Mouse (Mus musculus) heart, embryonic 14.5 days (tissue): ENCODE data around the gene Slc25a24. TPM values are rescaled to one million over a fixed set of nuclear protein-coding genes. Genes with fewer than 3 reads are reported as not detected.

Source experiments
- ATAC-seq: fragments of 200-750 bp; cut with Nextera tagmentation; 2 replicates; pipeline ENCODE4 v1.8.0; 2017; ENCODE audit warnings: low read depth, moderate TSS enrichment; ENCODE audit not compliant: insufficient number of reproducible peaks, insufficient read depth, low FRiP score
- H3K27ac ChIP-seq, 2 experiments: fragments of 200-500 bp in 1 of 2; fragments of 300-500 bp in 1 of 2; sonication (generic) in 1 of 2; replicated peaks in 1 of 2; 2 replicates each; pipeline ENCODE4 v1.5.1; 2012 to 2014; ENCODE audit warnings: low read depth in 2 of 2, low read length in 2 of 2, control low read depth in 1 of 2, mild to moderate bottlenecking in 1 of 2, mixed read lengths in 1 of 2; ENCODE audit not compliant: control insufficient read depth in 1 of 2, insufficient read depth in 1 of 2
- H3K27me3 ChIP-seq: fragments of 300-500 bp; sonication (generic); 2 replicates; pipeline ENCODE4 v1.6.1; 2014; ENCODE audit warnings: mild to moderate bottlenecking, low read length, control low read depth; ENCODE audit not compliant: control insufficient read depth, insufficient read depth
- H3K36me3 ChIP-seq: fragments of 300-500 bp; sonication (generic); 2 replicates; pipeline ENCODE4 v1.6.1; 2014; ENCODE audit warnings: mild to moderate bottlenecking, control low read depth, low read length, mixed read lengths; ENCODE audit not compliant: control insufficient read depth, insufficient read depth
- H3K4me1 ChIP-seq, 2 experiments: fragments of 200-500 bp in 1 of 2; fragments of 300-500 bp in 1 of 2; sonication (generic) in 1 of 2; 2 replicates each; pipeline ENCODE4 v1.6.1; 2012 to 2014; ENCODE audit warnings: low read length in 2 of 2, control low read depth in 1 of 2, mixed read lengths in 1 of 2; ENCODE audit not compliant: control insufficient read depth in 2 of 2, insufficient read depth in 2 of 2
- H3K4me2 ChIP-seq: fragments of 300-500 bp; sonication (generic); 2 replicates; pipeline ENCODE4 v1.6.1; 2014; ENCODE audit warnings: mild to moderate bottlenecking, low read length
- H3K4me3 ChIP-seq, 2 experiments: fragments of 200-500 bp in 1 of 2; fragments of 300-500 bp in 1 of 2; sonication (generic) in 1 of 2; 2 replicates each; pipeline ENCODE4 v1.5.1; 2012 to 2014; ENCODE audit warnings: low read length in 2 of 2, mild to moderate bottlenecking in 2 of 2, control low read depth in 1 of 2, low read depth in 1 of 2, moderate library complexity in 1 of 2; ENCODE audit not compliant: control insufficient read depth in 1 of 2, insufficient read depth in 1 of 2
- H3K9ac ChIP-seq: fragments of 300-500 bp; sonication (generic); 2 replicates; pipeline ENCODE4 v1.6.1; 2014; ENCODE audit warnings: mild to moderate bottlenecking, low read length
- H3K9me3 ChIP-seq: fragments of 300-500 bp; sonication (generic); 2 replicates; pipeline ENCODE4 v1.6.1; 2016; ENCODE audit warnings: low read length, control low read depth; ENCODE audit not compliant: control insufficient read depth
- WGBS: fragments of 180-500 bp; shearing (Covaris S2); extraction: QIAGEN DNeasy Blood & Tissue Kit; methylation state at CpG from one replicate; pipeline ENCODE4 v1.1.7; 2014; 5-methylcytosine and 5-hydroxymethylcytosine counted together
- polyA plus RNA-seq: library from polyadenylated mRNA; unstranded; fragments of >200 nt; fragmentation: Nextera tagmentation; extraction: Ambion mirVana; gene quantifications from 2 replicates; pipeline ENCODE4 v1.2.1, GENCODE M21; 2014

Gene Slc25a24
- polyA plus RNA-seq: 24.0 and 26.1 TPM in 2 replicates

DNA sequence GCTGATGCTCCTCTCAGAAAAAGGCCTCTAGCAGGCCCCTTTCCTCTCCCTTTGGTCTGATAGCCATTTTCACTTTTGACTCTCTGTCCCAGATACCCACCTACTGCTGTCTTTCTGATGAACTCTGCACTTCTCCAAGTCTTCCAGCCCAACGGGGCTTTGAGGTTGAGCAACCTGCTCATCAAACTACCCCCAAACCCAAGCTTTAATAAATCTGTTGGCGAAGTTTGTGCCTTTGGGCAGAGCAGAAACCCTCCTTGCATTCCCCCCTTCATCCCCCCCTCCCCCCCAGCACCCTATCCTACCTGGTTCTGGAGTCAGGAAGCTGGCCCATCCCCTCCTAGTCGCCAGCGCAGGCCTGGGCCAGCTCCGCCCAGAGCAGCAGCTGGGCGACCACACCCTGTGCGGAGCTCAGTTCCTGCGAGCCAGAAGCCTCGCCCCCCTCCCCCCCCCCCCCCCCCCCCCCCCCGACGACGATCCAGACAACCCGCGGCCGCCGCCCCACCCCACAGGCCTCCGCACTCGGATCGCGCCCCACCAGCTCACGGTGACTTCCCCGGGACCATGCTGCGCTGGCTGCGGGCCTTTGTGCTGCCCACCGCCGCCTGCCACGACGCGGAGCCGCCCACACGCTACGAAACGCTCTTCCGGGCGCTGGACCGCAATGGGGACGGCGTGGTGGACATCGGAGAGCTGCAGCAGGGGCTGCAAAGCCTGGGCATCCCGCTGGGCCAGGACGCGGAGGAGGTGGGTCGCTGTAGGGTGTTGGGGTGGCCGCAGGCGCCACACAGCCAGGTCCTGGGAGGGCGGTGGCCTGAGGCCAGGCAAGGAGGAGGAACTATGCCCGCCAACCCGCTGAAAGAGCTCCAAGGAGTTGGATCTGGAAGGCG lies at the start of gene Slc25a24:
TSS of gene Slc25a24 (plus strand) at position 509 of the 890 bp plus-strand sequence.
- no peaks in the 10 kb centered on the region for H3K27me3 ChIP-seq
- H3K9me3 ChIP-seq: no peaks in the 10 kb centered on the region
- H3K27ac ChIP-seq: peak within 1 kb of the TSS; percentile 72 to 88
- ATAC-seq: peak; percentile 81
- H3K4me3 ChIP-seq: peak within 1 kb of the TSS; percentile 62 to 95
- 2% methylated on average over 37 of the region's 49 CpGs for WGBS
- H3K4me2 ChIP-seq: peak within 1 kb of the TSS; percentile 60
- peaks cover 4% of the 10 kb centered on the region for H3K36me3 ChIP-seq
- peak within 1 kb of the TSS; percentile 88 for H3K9ac ChIP-seq
- peaks cover 9 to 28% of the 10 kb centered on the region in 2 experiments for H3K4me1 ChIP-seq

DNA sequence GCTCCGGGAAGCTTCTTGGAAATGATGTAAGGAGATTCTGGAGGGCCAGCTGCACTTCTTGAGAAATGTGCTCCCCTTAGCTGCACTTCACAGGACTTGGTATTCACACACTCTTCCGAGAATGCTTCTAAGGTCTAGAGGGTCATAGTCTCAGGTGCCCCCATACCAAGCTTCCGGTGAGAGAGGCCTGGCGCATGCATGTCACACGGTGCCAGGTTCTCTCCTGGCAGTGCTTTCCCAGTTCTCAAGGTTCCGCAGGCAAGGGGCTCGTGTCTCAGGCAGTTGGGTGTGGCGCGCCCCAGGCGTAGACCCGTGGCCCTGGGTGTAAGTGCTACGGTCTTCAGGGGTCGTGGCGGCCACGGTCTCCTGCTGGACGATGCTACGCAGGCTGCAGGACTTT lies 42.8 kb upstream of the Slc25a24 start, which contains the start of gene Slc25a54:
TSS of gene Slc25a54 (plus strand) at position 301 of the 400 bp plus-strand sequence.
- Histone ChIP-seq H3K9ac (no peak within 1 kb of the TSS), H3K4me3 (no peak within 1 kb of the TSS), H3K27ac (no peak within 1 kb of the TSS), H3K36me3 (no peaks in the 10 kb centered on the region), H3K4me1 (no peaks in the 10 kb centered on the region), H3K4me2 (no peak within 1 kb of the TSS), H3K9me3 (no peaks in the 10 kb centered on the region), H3K27me3 (no peaks in the 10 kb centered on the region)
- ATAC-seq: no peak
- WGBS: 89% methylated on average over 17 of the region's 17 CpGs

DNA sequence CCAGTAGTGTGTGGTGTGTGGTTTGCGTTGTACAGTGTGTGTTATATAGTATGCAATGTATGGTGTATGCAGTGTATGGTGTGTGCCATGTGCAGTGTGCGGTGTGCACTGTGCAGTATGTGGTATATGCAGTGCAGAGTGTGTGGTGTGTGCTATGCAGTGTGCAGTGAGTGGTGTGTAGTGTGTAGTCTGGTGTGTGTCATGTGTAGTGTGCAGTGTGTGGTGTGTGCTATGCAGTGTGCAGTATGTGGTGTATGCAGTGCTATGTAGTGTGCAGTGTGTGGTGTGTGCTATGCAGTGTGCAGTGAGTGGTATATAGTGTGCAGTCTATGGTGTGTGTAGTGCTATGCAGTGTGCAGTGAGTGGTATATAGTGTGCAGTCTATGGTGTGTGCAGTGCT lies 38.5 kb upstream of the Slc25a24 start:
- no peak overlapping the region for H3K27ac ChIP-seq
- no peak overlapping the region for H3K4me3 ChIP-seq
- WGBS: 83% methylated on average over 2 of the region's 2 CpGs
- H3K9ac ChIP-seq: no peak overlapping the region
- no peaks in the 10 kb centered on the region for H3K36me3 ChIP-seq
- H3K4me2 ChIP-seq: no peak overlapping the region
- no peaks in the 10 kb centered on the region for H3K9me3 ChIP-seq
- no peaks in the 10 kb centered on the region for H3K4me1 ChIP-seq
- H3K27me3 ChIP-seq: no peaks in the 10 kb centered on the region
- 0 out of 2 replicates have a peak, but pooled peaks have one; percentile 13 for ATAC-seq

DNA sequence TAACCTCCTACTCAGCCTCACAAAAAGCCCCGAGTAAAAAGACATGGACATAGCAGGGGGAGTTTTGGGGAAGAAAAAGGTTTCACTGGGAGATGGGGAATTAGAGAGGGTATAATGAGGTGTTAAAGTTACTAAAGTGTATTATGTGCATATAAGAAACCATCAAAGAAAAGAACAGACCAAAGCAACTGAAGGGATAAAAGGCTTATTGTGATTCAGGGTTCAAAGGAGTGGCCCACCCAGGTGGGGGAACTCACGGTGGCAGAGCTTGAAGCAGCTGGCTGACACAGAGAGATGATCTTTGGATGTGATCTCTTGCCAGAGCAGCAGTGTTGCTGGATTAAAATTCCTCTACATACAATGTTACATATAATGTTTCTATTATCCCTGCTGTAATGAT lies 34.5 kb upstream of the Slc25a24 start:
- Histone ChIP-seq H3K27me3 (no peaks in the 10 kb centered on the region), H3K36me3 (no peaks in the 10 kb centered on the region), H3K27ac (no peak overlapping the region), H3K9me3 (no peaks in the 10 kb centered on the region), H3K4me1 (no peaks in the 10 kb centered on the region), H3K4me3 (no peak overlapping the region), H3K9ac (no peak overlapping the region), H3K4me2 (no peak overlapping the region)
- 21% methylated on average over 2 of the region's 2 CpGs for WGBS
- no peak for ATAC-seq

DNA sequence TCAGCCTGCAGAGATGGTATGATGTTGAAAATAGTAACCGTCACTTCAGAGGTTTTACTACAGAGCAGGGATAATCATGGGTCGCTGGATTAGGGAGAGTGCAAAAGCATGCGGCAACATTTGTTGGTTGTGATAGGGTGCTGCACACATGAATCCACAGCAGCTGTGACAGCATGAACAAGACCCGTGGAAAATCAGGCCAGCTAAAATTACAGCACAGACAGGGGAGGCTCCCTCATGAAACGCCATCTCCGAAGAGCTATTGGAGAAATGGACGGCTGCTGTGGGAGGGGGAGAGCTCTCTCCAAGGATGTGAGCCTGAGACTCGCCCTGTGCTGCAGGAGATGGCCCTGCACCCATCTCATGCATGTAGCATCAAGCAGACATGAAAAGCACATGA lies 18.2 kb upstream of the Slc25a24 start:
- H3K9ac ChIP-seq: no peak overlapping the region
- H3K9me3 ChIP-seq: no peaks in the 10 kb centered on the region
- no peak overlapping the region for H3K27ac ChIP-seq
- H3K4me1 ChIP-seq: no peaks in the 10 kb centered on the region
- H3K36me3 ChIP-seq: no peaks in the 10 kb centered on the region
- no peak for ATAC-seq
- WGBS: 57% methylated on average over 8 of the region's 8 CpGs
- no peak overlapping the region for H3K4me2 ChIP-seq
- no peaks in the 10 kb centered on the region for H3K27me3 ChIP-seq
- no peak overlapping the region for H3K4me3 ChIP-seq

DNA sequence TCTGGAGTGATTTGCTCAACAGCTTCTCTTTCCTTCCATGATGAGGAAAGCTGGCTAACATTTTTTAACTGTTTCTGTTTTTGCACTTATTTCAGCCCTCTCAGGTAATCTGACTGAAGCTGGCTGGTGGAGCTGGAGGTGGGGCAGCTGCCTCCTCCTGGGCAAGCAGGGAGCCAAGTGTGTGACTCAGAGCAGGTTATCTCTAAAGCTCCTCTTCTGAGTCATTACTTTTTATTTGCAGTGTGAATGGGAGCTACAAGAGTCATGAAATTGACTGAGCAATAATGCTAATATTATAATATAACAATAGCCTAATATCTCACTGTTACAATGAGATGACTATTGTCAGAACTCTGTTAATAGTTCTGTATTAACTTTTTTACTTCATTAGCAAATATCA lies 5.8 kb upstream of the Slc25a24 start:
- Histone ChIP-seq H3K27me3 (no peaks in the 10 kb centered on the region), H3K9ac (no peak overlapping the region), H3K36me3 (no peaks in the 10 kb centered on the region), H3K9me3 (0 out of 2 replicates have a peak, but pooled peaks cover 6% of the 10 kb centered on the region), H3K4me3 (no peak overlapping the region), H3K4me2 (no peak overlapping the region), H3K4me1 (no peaks in the 10 kb centered on the region), H3K27ac (no peak overlapping the region)
- no peak for ATAC-seq

DNA sequence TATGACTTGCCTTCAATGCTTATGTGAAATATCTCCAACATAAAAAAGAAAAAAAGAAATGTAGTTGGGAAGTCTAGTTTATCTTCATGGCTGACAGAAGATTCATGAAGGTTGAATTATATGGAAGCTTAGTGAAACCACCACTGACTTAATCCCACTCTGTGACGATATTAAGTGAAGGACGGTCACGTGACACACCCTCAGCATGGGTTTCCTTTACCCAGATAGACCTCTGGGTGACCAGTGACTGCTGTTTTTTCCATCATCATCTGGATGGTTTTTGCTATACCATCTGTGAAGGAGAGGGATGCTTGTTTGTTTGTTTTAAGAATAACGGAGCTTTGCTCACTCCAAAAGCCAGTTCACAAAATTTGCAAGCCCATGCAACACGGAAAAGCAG lies 3.4 kb upstream of the Slc25a24 start:
- Histone ChIP-seq H3K36me3 (no peaks in the 10 kb centered on the region), H3K9me3 (no peaks in the 10 kb centered on the region), H3K27me3 (no peaks in the 10 kb centered on the region), H3K4me3 (no peak overlapping the region), H3K4me1 (peaks cover 2 to 14% of the 10 kb centered on the region in 2 experiments; a peak in 2 of 4 replicates), H3K27ac (no peak overlapping the region), H3K4me2 (no peak overlapping the region), H3K9ac (no peak overlapping the region)
- ATAC-seq: no peak
- 84% methylated on average over 5 of the region's 5 CpGs for WGBS
